Mouse (Mus musculus) liver, postnatal 0 days (tissue): Measurements from ENCODE around the gene Fibin.

ENCODE experiments used
- CTCF ChIP-seq: sonication (generic); IDR thresholded peaks from 2 replicates; pipeline ENCODE4 v1.5.1; 2016; ENCODE audit warnings: antibody characterized with exemption, low read depth
- EP300 ChIP-seq: IDR thresholded peaks from 2 replicates; pipeline ENCODE4 v1.6.1; 2016; ENCODE audit warnings: antibody characterized with exemption, low read depth, mild to moderate bottlenecking

GRCm38 (mm10) chr2:110363855-110364254 is 872 bp upstream of the Fibin start:
- TF ChIP-seq CTCF (no peak), EP300 (no peak)
